Comparison of ENCODE assay signal across 20 mouse cellular contexts in genomic region chr4:114672096-114672720, GRCm38 (mm10).
"Had no signal": no experiment of that assay in that cellular context is flagged by ENCODE, and none has a peak within 500 bp of the region (broad histone marks: within the 10 kb centered on the region; RNA-seq: fewer than 3 reads in every experiment).

No protein-coding gene starts in this region.

- H3K9ac ChIP-seq: limb, embryonic 12.5 days; limb, embryonic 15.5 days; liver, embryonic 14.5 days; liver, postnatal 0 days; midbrain, embryonic 13.5 days; neural tube, embryonic 13.5 days had no signal

- H3K4me3 ChIP-seq: limb, embryonic 12.5 days; limb, embryonic 15.5 days; megakaryocyte, embryonic 14.5 days; midbrain, embryonic 10.5 days; midbrain, embryonic 13.5 days; myocyte; neural tube, embryonic 13.5 days had no signal

- H3K4me2 ChIP-seq: limb, embryonic 12.5 days; limb, embryonic 15.5 days; liver, embryonic 11.5 days; midbrain, embryonic 13.5 days; neural tube, embryonic 13.5 days had no signal

- ATAC-seq: liver, postnatal 0 days; midbrain, embryonic 13.5 days; midbrain, embryonic 16.5 days had no signal

- H3K9me3 ChIP-seq: limb, embryonic 12.5 days; limb, embryonic 15.5 days; megakaryocyte, embryonic 14.5 days; midbrain, embryonic 10.5 days; midbrain, embryonic 13.5 days; neural tube, embryonic 13.5 days had no signal

- H3K4me1 ChIP-seq: midbrain, embryonic 13.5 days had no signal

- H3K27ac ChIP-seq: limb, embryonic 12.5 days; limb, embryonic 15.5 days; liver, embryonic 14.5 days; macrophage; midbrain, embryonic 10.5 days; midbrain, embryonic 13.5 days; neural tube, embryonic 13.5 days had no signal

- H3K36me3 ChIP-seq: limb, embryonic 12.5 days; limb, embryonic 15.5 days; midbrain, embryonic 10.5 days; midbrain, embryonic 13.5 days; neural tube, embryonic 13.5 days had no signal

- DNase-seq: kidney, adult 11 months; kidney, postnatal 14 days; kidney, postnatal 4 days; left cerebral cortex, postnatal 4 days; liver, postnatal 0 days; lung, postnatal 14 days; retina, postnatal 1 day; thymus, adult 18-20 months; thymus, postnatal 36 days had no signal
